Mouse (Mus musculus) kidney, embryonic 16.5 days (tissue): Measurements from ENCODE around the gene Olfr51. TPM values are rescaled to one million over a fixed set of nuclear protein-coding genes. Genes with fewer than 3 reads are reported as not detected.
"Not testable (repeated sequence)": the region's sequence is repeated elsewhere in the genome, so short reads cannot be mapped to it uniquely, and the experiment has no call there.

Experiments used
- ATAC-seq: fragments of 200-750 bp; cut with Nextera tagmentation; 2 replicates; pipeline ENCODE4 v1.8.0; 2017; ENCODE audit warnings: moderate TSS enrichment; ENCODE audit not compliant: low FRiP score, low TSS enrichment
- H3K27ac ChIP-seq: fragments of 300-500 bp; sonication (generic); 2 replicates; pipeline ENCODE4 v1.5.1; 2014; ENCODE audit warnings: low read length
- H3K27me3 ChIP-seq: fragments of 300-500 bp; sonication (generic); 2 replicates; pipeline ENCODE4 v1.6.1; 2014; ENCODE audit warnings: low read length, control low read depth, mixed read lengths; ENCODE audit not compliant: insufficient read depth
- H3K36me3 ChIP-seq: fragments of 300-500 bp; sonication (generic); 2 replicates; pipeline ENCODE4 v1.6.1; 2014; ENCODE audit warnings: low read length, control low read depth, mixed read lengths; ENCODE audit not compliant: insufficient read depth
- H3K4me1 ChIP-seq: fragments of 300-500 bp; sonication (generic); 2 replicates; pipeline ENCODE4 v1.6.1; 2014; ENCODE audit warnings: low read length, control low read depth, mixed read lengths; ENCODE audit not compliant: insufficient read depth
- H3K4me2 ChIP-seq: fragments of 300-500 bp; sonication (generic); replicated peaks from 2 replicates; pipeline ENCODE4 v1.6.1; 2014; ENCODE audit warnings: low read depth, low read length
- H3K4me3 ChIP-seq: fragments of 300-500 bp; sonication (generic); 2 replicates; pipeline ENCODE4 v1.5.1; 2014; ENCODE audit warnings: mild to moderate bottlenecking, low read length
- H3K9ac ChIP-seq: fragments of 300-500 bp; sonication (generic); replicated peaks from 2 replicates; pipeline ENCODE4 v1.6.1; 2014; ENCODE audit warnings: low read length
- H3K9me3 ChIP-seq: fragments of 300-500 bp; sonication (generic); 2 replicates; pipeline ENCODE4 v1.6.1; 2016; ENCODE audit warnings: low read length, control low read depth
- WGBS: fragments of 180-500 bp; shearing (Covaris S2); extraction: QIAGEN DNeasy Blood & Tissue Kit; methylation state at CpG from one replicate; pipeline ENCODE4 v1.1.7; 2014; 5-methylcytosine and 5-hydroxymethylcytosine counted together
- polyA plus RNA-seq: library from polyadenylated mRNA; unstranded; fragments of >200 nt; fragmentation: Nextera tagmentation; extraction: Ambion mirVana; gene quantifications from 2 replicates; pipeline ENCODE4 v1.2.1, GENCODE M21; 2015

Gene Olfr51
- polyA plus RNA-seq, 1 experiment from 2014 or later = not detected

DNA sequence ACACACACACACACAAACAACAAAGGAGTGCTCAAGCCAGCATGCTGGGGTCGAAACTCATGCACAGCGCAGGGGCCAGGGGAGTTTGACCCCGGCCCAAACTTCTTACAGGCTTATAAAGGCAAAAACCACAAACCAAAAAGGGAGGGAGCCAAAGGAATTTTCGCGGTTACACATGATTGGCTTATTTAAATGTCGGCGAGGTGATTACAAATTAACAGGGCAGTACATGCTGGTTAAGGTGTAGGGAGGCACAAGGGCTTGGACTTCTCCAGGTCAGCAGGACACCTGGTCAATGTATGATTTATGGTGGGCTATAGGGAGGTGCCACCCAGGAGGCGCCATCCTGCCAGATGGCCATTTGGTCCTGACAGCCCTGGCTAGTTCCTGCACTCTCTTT, 26.0 kb downstream of the Olfr51 start:
- WGBS = 39% methylated on average over 8 of the region's 8 CpGs
- not testable (repeated sequence) for H3K36me3 ChIP-seq, H3K4me2 ChIP-seq, H3K27me3 ChIP-seq, H3K9me3 ChIP-seq, H3K27ac ChIP-seq, H3K4me1 ChIP-seq, H3K4me3 ChIP-seq, ATAC-seq, H3K9ac ChIP-seq

DNA sequence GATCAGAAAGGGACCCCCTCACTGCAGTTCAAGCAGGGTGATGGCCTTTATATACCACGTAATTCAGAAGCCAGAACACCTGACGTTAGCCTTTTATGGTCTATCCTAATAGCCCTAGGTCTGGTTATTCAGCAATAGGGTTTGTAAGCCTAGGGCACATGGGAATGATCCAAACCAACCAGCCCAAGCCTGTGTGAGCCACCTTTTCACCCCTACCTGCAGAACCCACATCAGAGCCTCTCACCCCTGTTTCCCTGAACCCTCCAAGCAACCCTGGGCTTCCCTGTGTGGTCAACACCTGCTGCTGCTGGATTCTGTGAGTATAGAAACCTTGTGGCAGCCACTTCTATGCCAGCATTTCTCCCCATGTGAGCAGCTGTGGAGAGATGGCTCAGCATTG, 26.8 kb downstream of the Olfr51 start:
- Histone ChIP-seq H3K9me3 (no peaks in the 10 kb centered on the region), H3K36me3 (no peaks in the 10 kb centered on the region), H3K4me2 (no peak overlapping the region), H3K9ac (no peak overlapping the region), H3K27ac (no peak overlapping the region), H3K27me3 (no peaks in the 10 kb centered on the region), H3K4me1 (no peaks in the 10 kb centered on the region), H3K4me3 (no peak overlapping the region)
- WGBS = 48% methylated on average over 2 of the region's 2 CpGs
- peak; percentile 67; the same call in 1 of the 2 replicates for ATAC-seq

DNA sequence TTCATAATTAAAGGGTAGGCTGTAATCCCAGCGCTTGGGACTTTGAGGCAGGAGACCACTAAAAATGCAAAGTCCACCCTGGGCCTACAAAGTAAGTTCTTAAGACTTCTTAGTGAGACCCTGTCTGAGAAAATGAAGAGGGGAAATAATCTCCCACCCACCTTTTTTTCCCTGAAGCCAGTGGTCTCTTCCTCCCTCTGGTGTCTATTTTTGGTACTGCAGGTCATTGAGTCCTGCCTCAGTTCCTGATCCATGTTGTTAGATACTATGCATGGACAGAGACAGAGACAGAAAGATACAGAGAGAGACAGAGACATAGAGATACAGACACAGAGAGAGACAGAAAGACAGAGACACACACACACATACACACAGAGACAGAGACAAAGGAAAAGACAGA, 29.5 kb downstream of the Olfr51 start:
- ATAC-seq = no peak
- 38% methylated on average over 1 of the region's 1 CpGs for WGBS
- H3K4me1 ChIP-seq = no peaks in the 10 kb centered on the region

DNA sequence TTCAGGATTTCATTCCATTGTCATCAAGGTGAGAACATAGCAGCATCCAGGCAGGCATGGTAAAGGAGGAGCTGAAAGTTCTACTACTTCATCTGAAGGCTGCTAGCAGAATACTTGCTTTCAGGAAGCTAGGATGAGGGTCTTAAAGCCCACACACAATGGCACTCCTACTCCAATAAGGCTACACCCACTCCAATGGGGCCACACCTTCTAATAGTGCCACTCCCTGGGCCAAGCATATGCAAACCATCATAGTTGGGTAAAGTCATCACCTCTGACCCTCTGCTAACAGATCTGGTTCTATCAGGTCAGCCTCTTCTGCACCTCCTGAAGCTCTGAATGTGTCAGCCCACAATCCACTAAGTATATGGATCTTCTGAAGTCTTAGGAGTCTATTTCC, 30.7 kb downstream of the Olfr51 start:
- not testable (repeated sequence) for H3K9me3 ChIP-seq, ATAC-seq, H3K4me3 ChIP-seq, H3K4me1 ChIP-seq, H3K27me3 ChIP-seq, H3K9ac ChIP-seq, H3K36me3 ChIP-seq, H3K4me2 ChIP-seq, H3K27ac ChIP-seq

More for the DNA sequence above, 29.5 kb downstream of the Olfr51 start:
- Histone ChIP-seq H3K4me2 (no peak overlapping the region), H3K27me3 (no peaks in the 10 kb centered on the region), H3K9me3 (no peaks in the 10 kb centered on the region), H3K27ac (no peak overlapping the region), H3K4me3 (no peak overlapping the region), H3K36me3 (no peaks in the 10 kb centered on the region), H3K9ac (no peak overlapping the region)

DNA sequence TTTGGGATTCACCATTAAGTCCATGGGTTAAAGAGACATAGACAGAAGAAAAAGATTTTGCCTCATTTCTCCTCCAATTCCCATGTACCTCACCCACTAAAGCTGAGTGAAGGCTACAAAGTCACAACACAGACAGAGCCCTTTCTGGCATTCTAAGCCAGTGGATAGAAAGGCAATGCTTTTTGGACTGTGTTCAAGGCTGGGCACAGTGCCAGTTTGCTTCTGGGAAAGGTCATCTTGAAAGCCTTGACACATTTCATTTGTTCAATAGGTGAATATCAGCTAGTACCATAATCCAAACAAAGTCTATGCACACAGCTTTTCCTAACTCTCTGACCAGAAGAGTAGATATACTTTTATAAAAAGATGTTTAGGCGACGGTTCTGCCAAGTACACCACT, 32.6 kb downstream of the Olfr51 start:
- ATAC-seq = no peak

DNA sequence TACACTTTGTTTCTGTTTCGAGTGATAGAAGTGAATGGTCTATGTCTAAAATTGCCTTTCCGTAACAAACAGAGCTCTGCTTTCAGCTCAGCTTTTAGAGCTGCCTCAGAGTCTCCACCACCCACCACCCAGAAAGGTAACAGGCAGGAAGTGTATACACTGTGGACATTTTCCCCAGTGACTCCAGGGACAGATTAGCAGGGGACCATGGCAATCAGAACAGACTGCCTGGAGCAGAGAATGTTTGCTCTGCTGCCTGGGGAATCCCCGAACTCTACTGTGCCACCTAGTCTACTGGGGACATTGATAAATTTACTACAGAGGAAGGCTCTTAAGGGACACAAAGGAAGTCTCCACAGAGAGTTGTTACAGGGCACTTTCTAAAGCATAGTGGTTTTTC, 41.4 kb downstream of the Olfr51 start:
- H3K36me3 ChIP-seq, H3K4me2 ChIP-seq, H3K9ac ChIP-seq, H3K9me3 ChIP-seq, H3K4me1 ChIP-seq, H3K27me3 ChIP-seq, ATAC-seq, H3K4me3 ChIP-seq, H3K27ac ChIP-seq: not testable (repeated sequence)
- WGBS = 67% methylated on average over 3 of the region's 3 CpGs

More for the DNA sequence above, 32.6 kb downstream of the Olfr51 start:
- Histone ChIP-seq H3K27me3 (no peaks in the 10 kb centered on the region), H3K4me3 (no peak overlapping the region), H3K4me2 (no peak overlapping the region), H3K27ac (no peak overlapping the region), H3K9me3 (no peaks in the 10 kb centered on the region), H3K36me3 (no peaks in the 10 kb centered on the region), H3K9ac (no peak overlapping the region), H3K4me1 (no peaks in the 10 kb centered on the region)
- 86% methylated on average over 2 of the region's 2 CpGs for WGBS

DNA sequence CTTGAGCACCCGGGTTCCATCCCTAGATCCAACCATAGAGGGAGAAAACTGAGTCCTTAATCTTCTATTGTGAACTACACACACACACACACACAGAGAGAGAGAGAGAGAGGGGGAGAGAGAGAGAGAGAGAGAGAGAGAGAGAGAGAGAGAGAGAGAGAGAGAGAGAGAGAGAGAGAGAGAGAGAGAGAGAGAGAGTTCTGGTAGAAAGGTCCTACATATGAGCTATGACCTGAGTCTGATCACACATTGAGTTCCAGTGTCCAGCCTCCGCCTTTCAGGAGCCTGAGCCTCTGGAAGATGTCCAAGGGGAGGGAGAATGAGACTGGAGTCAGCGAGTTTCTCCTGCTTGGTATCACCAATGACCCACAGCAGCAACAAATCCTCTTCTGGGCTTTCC, 44.4 kb downstream of the Olfr51 start, which contains the start of gene Olfr1375:
Olfr1375 (plus strand) TSS at position 301 of the 400 bp plus-strand sequence.
- H3K9me3 ChIP-seq, H3K4me3 ChIP-seq, H3K4me1 ChIP-seq, H3K4me2 ChIP-seq, ATAC-seq, H3K27ac ChIP-seq, H3K36me3 ChIP-seq, H3K27me3 ChIP-seq, H3K9ac ChIP-seq: not testable (repeated sequence)
- 81% methylated on average over 3 of the region's 3 CpGs for WGBS

DNA sequence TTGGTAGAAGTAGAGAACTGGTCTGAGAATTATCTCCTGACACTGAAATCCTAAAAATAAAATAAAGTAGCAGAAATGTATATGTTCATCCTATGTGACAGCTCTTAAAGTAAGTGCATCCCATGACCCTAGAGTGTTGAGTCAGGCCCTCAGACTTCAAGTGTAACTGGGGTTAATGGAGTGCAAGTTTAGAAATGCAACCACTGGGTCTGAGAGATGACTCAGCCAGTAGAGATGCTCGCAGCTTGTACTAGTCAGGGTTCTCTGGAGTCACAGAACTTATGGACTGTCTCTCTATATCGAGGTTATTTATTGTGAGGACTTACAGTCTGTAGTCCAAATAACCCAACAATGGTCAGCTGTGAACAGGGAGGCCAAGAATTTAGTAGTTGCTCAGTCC, 48.3 kb downstream of the Olfr51 start:
- no peak for ATAC-seq
- H3K36me3 ChIP-seq = no peaks in the 10 kb centered on the region
- H3K27me3 ChIP-seq = no peaks in the 10 kb centered on the region
- H3K27ac ChIP-seq = no peak overlapping the region
- H3K4me3 ChIP-seq = no peak overlapping the region
- H3K9me3 ChIP-seq = no peaks in the 10 kb centered on the region
- 65% methylated on average over 2 of the region's 2 CpGs for WGBS
- H3K4me2 ChIP-seq = no peak overlapping the region
- H3K9ac ChIP-seq = no peak overlapping the region
- no peaks in the 10 kb centered on the region for H3K4me1 ChIP-seq

DNA sequence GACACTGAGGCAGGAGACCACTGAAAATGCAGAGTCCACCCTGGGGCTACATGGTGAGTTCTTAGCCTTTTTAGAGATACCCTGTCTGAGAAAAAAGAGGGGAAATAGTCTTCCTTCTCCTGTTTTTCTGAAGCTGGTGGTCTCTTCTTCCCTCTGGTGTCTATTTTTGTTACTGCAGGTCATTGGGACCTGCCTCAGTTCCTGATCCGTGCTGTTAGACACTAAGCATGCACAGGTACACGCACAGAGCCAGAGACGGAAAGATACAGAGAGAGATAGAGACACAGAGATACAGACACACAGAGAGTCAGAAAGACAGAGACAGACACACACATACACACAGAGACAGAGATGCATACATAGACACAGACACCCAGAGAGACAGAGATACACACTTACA, 49.8 kb downstream of the Olfr51 start:
- no peak overlapping the region for H3K27ac ChIP-seq
- H3K4me3 ChIP-seq = no peak overlapping the region
- H3K27me3 ChIP-seq = no peaks in the 10 kb centered on the region
- H3K36me3 ChIP-seq = no peaks in the 10 kb centered on the region
- H3K4me2 ChIP-seq = no peak overlapping the region
- H3K4me1 ChIP-seq = no peaks in the 10 kb centered on the region
- ATAC-seq = no peak
- 53% methylated on average over 3 of the region's 3 CpGs for WGBS
- H3K9ac ChIP-seq = no peak overlapping the region
- no peaks in the 10 kb centered on the region for H3K9me3 ChIP-seq

DNA sequence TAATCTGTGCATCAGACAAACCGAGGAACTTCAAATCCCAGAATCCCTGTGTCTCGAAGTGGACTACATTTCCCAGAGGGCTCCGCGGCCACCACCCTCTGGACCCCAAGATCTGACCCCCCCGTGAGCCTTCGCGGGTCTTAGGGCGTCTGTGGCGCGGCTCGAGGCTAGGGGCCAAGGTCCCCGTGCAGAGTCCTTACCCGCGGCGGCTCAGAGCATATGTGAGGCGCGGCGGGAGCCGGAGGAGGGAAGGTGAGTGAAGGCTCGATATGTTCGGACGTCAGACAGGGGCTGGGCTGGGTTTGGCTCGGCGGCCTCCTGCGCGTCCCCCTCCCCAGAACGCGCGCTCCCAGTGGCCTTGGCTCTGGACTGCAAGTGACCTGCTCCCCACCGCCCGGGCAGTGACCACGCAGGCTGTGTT, 55.8 kb downstream of the Olfr51 start, which contains the start of gene Zfp354a:
Zfp354a (plus strand) TSS at position 107 of the 421 bp plus-strand sequence.
- peak within 1 kb of the TSS; percentile 64 for H3K4me3 ChIP-seq
- peak within 1 kb of the TSS; percentile 5; the same call in 1 of the 2 replicates for H3K27ac ChIP-seq
- peak; percentile 95 for ATAC-seq
- no peaks in the 10 kb centered on the region for H3K27me3 ChIP-seq
- 0 out of 2 replicates have a peak, but pooled peaks cover 6% of the 10 kb centered on the region for H3K36me3 ChIP-seq
- H3K4me1 ChIP-seq = peaks cover 8% of the 10 kb centered on the region
- no peaks in the 10 kb centered on the region for H3K9me3 ChIP-seq
- under 1% methylated on average over 32 of the region's 32 CpGs for WGBS
- H3K4me2 ChIP-seq = peak within 1 kb of the TSS; percentile 75
- peak within 1 kb of the TSS; percentile 83 for H3K9ac ChIP-seq
